Mouse (Mus musculus) heart, postnatal 0 days (tissue): Measurements from ENCODE around the gene Rnf8. TPM values are rescaled to one million over a fixed set of nuclear protein-coding genes. Genes with fewer than 3 reads are reported as not detected.

Experiments used
- ATAC-seq: fragments of 200-750 bp; cut with Nextera tagmentation; 2 replicates; pipeline ENCODE4 v1.8.0; 2017; ENCODE audit warnings: low read depth, moderate number of reproducible peaks, moderate library complexity; ENCODE audit not compliant: insufficient read depth
- DNase-seq: peaks from one replicate; pipeline ENCODE4 v3.0.0-alpha.2; 2016; ENCODE audit warnings: low spot score
- H3K27ac ChIP-seq: fragments of 300-500 bp; sonication (generic); 2 replicates; pipeline ENCODE4 v1.5.1; 2014; ENCODE audit warnings: low read depth, mild to moderate bottlenecking
- H3K27me3 ChIP-seq: fragments of 300-500 bp; sonication (generic); 2 replicates; pipeline ENCODE4 v1.6.1; 2014; ENCODE audit warnings: low read length, mixed read lengths; ENCODE audit not compliant: control insufficient read depth, insufficient read depth
- H3K36me3 ChIP-seq: fragments of 300-500 bp; sonication (generic); replicated peaks from 2 replicates; pipeline ENCODE4 v1.6.1; 2014; ENCODE audit warnings: low read length, mixed read lengths; ENCODE audit not compliant: control insufficient read depth, insufficient read depth
- H3K4me1 ChIP-seq: fragments of 300-500 bp; sonication (generic); 2 replicates; pipeline ENCODE4 v1.6.1; 2014; ENCODE audit warnings: antibody characterized with exemption; ENCODE audit not compliant: control insufficient read depth, insufficient read depth
- H3K4me2 ChIP-seq: fragments of 300-500 bp; sonication (generic); 2 replicates; pipeline ENCODE4 v1.6.1; 2014; ENCODE audit warnings: low read depth, mild to moderate bottlenecking, low read length, moderate library complexity
- H3K4me3 ChIP-seq: fragments of 300-500 bp; sonication (generic); 2 replicates; pipeline ENCODE4 v1.5.1; 2014; ENCODE audit warnings: low read depth, low read length
- H3K9ac ChIP-seq: fragments of 300-500 bp; sonication (generic); replicated peaks from 2 replicates; pipeline ENCODE4 v1.6.1; 2014; ENCODE audit warnings: low read depth, low read length, mixed read lengths
- H3K9me3 ChIP-seq: fragments of 300-500 bp; sonication (generic); replicated peaks from 2 replicates; pipeline ENCODE4 v1.6.1; 2016; ENCODE audit warnings: low read length; ENCODE audit not compliant: control insufficient read depth
- CTCF ChIP-seq: IDR thresholded peaks from 2 replicates; pipeline ENCODE4 v1.5.1; 2016; ENCODE audit warnings: antibody characterized with exemption, control low read depth, low read depth
- EP300 ChIP-seq: IDR thresholded peaks from 2 replicates; pipeline ENCODE4 v1.6.1; 2016; ENCODE audit warnings: antibody characterized with exemption, low read depth
- WGBS: fragments of 180-500 bp; shearing (Covaris S2); extraction: QIAGEN DNeasy Blood & Tissue Kit; methylation state at CpG from one replicate; pipeline ENCODE4 v1.1.7; 2014; 5-methylcytosine and 5-hydroxymethylcytosine counted together
- polyA plus RNA-seq: library from polyadenylated mRNA; unstranded; fragments of >200 nt; fragmentation: Nextera tagmentation; extraction: Ambion mirVana; gene quantifications from 2 replicates; pipeline ENCODE4 v1.2.1, GENCODE M21; 2015
- total RNA-seq: library from RNA; depleted of rRNA; stranded (reverse); fragments of >200 nt; gene quantifications from 2 replicates; pipeline ENCODE4 v1.2.3, GENCODE M21; 2014; ENCODE audit warnings: low replicate concordance

Gene Rnf8
- total and polyA plus RNA-seq, 2 experiments from 2014 or later: 20.3 to 33.4 TPM

GRCm38 (mm10) chr17:29583569-29583968, 31.0 kb upstream of the Rnf8 start:
- DNase-seq (no peak), ATAC-seq (no peak)
- Histone ChIP-seq H3K27ac (no peak overlapping the region), H3K4me3 (no peak overlapping the region), H3K4me1 (no peaks in the 10 kb centered on the region), H3K36me3 (peaks cover 64% of the 10 kb centered on the region), H3K4me2 (no peak overlapping the region), H3K27me3 (no peaks in the 10 kb centered on the region), H3K9ac (no peak overlapping the region), H3K9me3 (no peaks in the 10 kb centered on the region)
- no peak for TF ChIP-seq EP300
- no peak for TF ChIP-seq CTCF
- 68% methylated on average over 5 of the region's 5 CpGs for WGBS

GRCm38 (mm10) chr17:29584306-29584705, 30.3 kb upstream of the Rnf8 start:
- TF ChIP-seq EP300 (no peak), CTCF (no peak)
- Histone ChIP-seq H3K9ac (no peak overlapping the region), H3K27me3 (no peaks in the 10 kb centered on the region), H3K36me3 (peaks cover 56% of the 10 kb centered on the region), H3K4me3 (no peak overlapping the region), H3K9me3 (no peaks in the 10 kb centered on the region), H3K27ac (no peak overlapping the region), H3K4me2 (no peak overlapping the region), H3K4me1 (no peaks in the 10 kb centered on the region)
- no peak for ATAC-seq
- WGBS: 79% methylated on average over 5 of the region's 5 CpGs
- no peak for DNase-seq

GRCm38 (mm10) chr17:29584737-29585136, 29.9 kb upstream of the Rnf8 start:
- H3K4me1 ChIP-seq: no peaks in the 10 kb centered on the region
- no peak overlapping the region for H3K4me2 ChIP-seq
- DNase-seq (no peak), ATAC-seq (no peak)
- no peak overlapping the region for H3K4me3 ChIP-seq
- TF ChIP-seq EP300 (no peak), CTCF (no peak)
- 81% methylated on average over 3 of the region's 3 CpGs for WGBS
- H3K27me3 ChIP-seq: no peaks in the 10 kb centered on the region
- no peak overlapping the region for H3K27ac ChIP-seq
- no peak overlapping the region for H3K9ac ChIP-seq
- H3K9me3 ChIP-seq: no peaks in the 10 kb centered on the region
- H3K36me3 ChIP-seq: peaks cover 52% of the 10 kb centered on the region

- no peaks in the 10 kb centered on the region for H3K9me3 ChIP-seq
- no peaks in the 10 kb centered on the region for H3K4me1 ChIP-seq
- H3K4me3 ChIP-seq: no peak overlapping the region
- WGBS: 77% methylated on average over 6 of the region's 6 CpGs
- H3K27ac ChIP-seq: no peak overlapping the region
- no peaks in the 10 kb centered on the region for H3K27me3 ChIP-seq
- no peak overlapping the region for H3K4me2 ChIP-seq
- no peak overlapping the region for H3K9ac ChIP-seq
- TF ChIP-seq CTCF: no peak
- no peak for TF ChIP-seq EP300
- ATAC-seq (no peak), DNase-seq (no peak)
- H3K36me3 ChIP-seq: peaks cover 45% of the 10 kb centered on the region
Measured at GRCm38 (mm10) chr17:29585446-29585845, 29.1 kb upstream of the Rnf8 start.

GRCm38 (mm10) chr17:29586921-29587320, 27.7 kb upstream of the Rnf8 start:
- Histone ChIP-seq H3K4me1 (no peaks in the 10 kb centered on the region), H3K9ac (no peak overlapping the region), H3K4me2 (no peak overlapping the region), H3K4me3 (no peak overlapping the region), H3K36me3 (peaks cover 33% of the 10 kb centered on the region), H3K9me3 (no peaks in the 10 kb centered on the region), H3K27ac (no peak overlapping the region), H3K27me3 (no peaks in the 10 kb centered on the region)
- TF ChIP-seq CTCF: no peak
- TF ChIP-seq EP300: no peak
- no peak for ATAC-seq
- whole genome bisulfite sequencing: 85% methylated on average over 9 of the region's 9 CpGs
- no peak for DNase-seq

GRCm38 (mm10) chr17:29589221-29589898, 25.2 kb upstream of the Rnf8 start:
- Histone ChIP-seq H3K4me2 (no peak overlapping the region), H3K4me1 (peaks cover 6% of the 10 kb centered on the region; the same call in 1 of the 2 replicates), H3K27me3 (no peaks in the 10 kb centered on the region), H3K9ac (no peak overlapping the region), H3K4me3 (no peak overlapping the region), H3K9me3 (no peaks in the 10 kb centered on the region), H3K36me3 (peaks cover 16% of the 10 kb centered on the region), H3K27ac (no peak overlapping the region)
- ATAC-seq: no peak
- DNase-seq: no peak
- TF ChIP-seq EP300: no peak
- no peak for TF ChIP-seq CTCF
- WGBS: 68% methylated on average over 11 of the region's 11 CpGs
